Mouse (Mus musculus) testis, postnatal 10 days (tissue): ENCODE measurements around the gene Uqcr11.
A peak's percentile ranks its signal among the peaks of the same experiment; 100 is the strongest.

Experiments
- DNase-seq: peaks from one replicate; pipeline ENCODE4 v3.0.0; 2021; ENCODE audit warnings: low spot score

Uqcr11 gene

GRCm38 (mm10) chr10:80376160-80376559 lies 30.5 kb downstream of the Uqcr11 start:
- DNase-seq: peak; percentile 97

GRCm38 (mm10) chr10:80374063-80374462 lies 32.6 kb downstream of the Uqcr11 start:
- peak; percentile 83 for DNase-seq

- DNase-seq: no peak
These were observed 33.9 kb downstream of the Uqcr11 start for GRCm38 (mm10) chr10:80372706-80373105.

GRCm38 (mm10) chr10:80371983-80372382 lies 34.6 kb downstream of the Uqcr11 start:
- DNase-seq: no peak

- peak; percentile 69 for DNase-seq
These were observed 35.1 kb downstream of the Uqcr11 start for GRCm38 (mm10) chr10:80371411-80371966.

GRCm38 (mm10) chr10:80369995-80370747 lies 36.5 kb downstream of the Uqcr11 start:
- no peak for DNase-seq

- no peak for DNase-seq
These were observed 38.2 kb downstream of the Uqcr11 start for GRCm38 (mm10) chr10:80368392-80368791.

- DNase-seq: no peak
These were observed 38.7 kb downstream of the Uqcr11 start for GRCm38 (mm10) chr10:80367954-80368353.

GRCm38 (mm10) chr10:80365736-80366135 lies 40.9 kb downstream of the Uqcr11 start:
- no peak for DNase-seq

- no peak for DNase-seq
These were observed 42.9 kb downstream of the Uqcr11 start for GRCm38 (mm10) chr10:80363734-80364133.

- peak; percentile 70 for DNase-seq
These were observed 48.5 kb downstream of the Uqcr11 start for GRCm38 (mm10) chr10:80357994-80358639.

GRCm38 (mm10) chr10:80357336-80357735 lies 49.3 kb downstream of the Uqcr11 start:
- DNase-seq: no peak

- DNase-seq: no peak
These were observed 49.9 kb downstream of the Uqcr11 start for GRCm38 (mm10) chr10:80356737-80357136.

- DNase-seq: no peak
These were observed 50.5 kb downstream of the Uqcr11 start, which contains the start of gene Plk5 for GRCm38 (mm10) chr10:80356001-80356682. Gene Plk5 (plus strand): TSS chr10:80356459.

- DNase-seq: no peak
These were observed 51.2 kb downstream of the Uqcr11 start for GRCm38 (mm10) chr10:80355431-80355830.
